Mouse (Mus musculus): ENCODE results near the gene Ubqln4.

- TF ChIP-seq CTCF (conservative IDR thresholded peaks at IDR 0.05 in 1 of 2, IDR thresholded peaks at IDR 0.05 in 1 of 2; ENCODE audit: low read depth in 2 of 2, low read length in 2 of 2): no peak
- no peak for TF ChIP-seq MYC (IDR thresholded peaks at IDR 0.05; ENCODE audit: low read depth, low read length)
- TF ChIP-seq POLR2A (IDR thresholded peaks at IDR 0.05; ENCODE audit: low read depth, low read length): no peak
- no peak for TF ChIP-seq EP300 (IDR thresholded peaks at IDR 0.05; ENCODE audit: low read length)
- TF ChIP-seq HCFC1 (IDR thresholded peaks at IDR 0.05; ENCODE audit: low read depth, low read length): no peak
- no peak for TF ChIP-seq SIN3A (IDR thresholded peaks at IDR 0.05; ENCODE audit: low read length)
- no peak for TF ChIP-seq MEF2A (IDR thresholded peaks at IDR 0.05; ENCODE audit: borderline replicate concordance, low read depth, low read length)
- no peak for TF ChIP-seq ELF1 (IDR thresholded peaks at IDR 0.05; ENCODE audit: low read depth, low read length)
- no peak for TF ChIP-seq MAX (IDR thresholded peaks at IDR 0.05; ENCODE audit: low read length)
- no peak for TF ChIP-seq ZNF384 (IDR thresholded peaks at IDR 0.05; ENCODE audit: low read depth, low read length)
These were observed 64.7 kb downstream of the Ubqln4 start for GRCm38 (mm10) chr3:88618074-88618871.

Data from CH12.LX (cell line).